Mouse (Mus musculus) kidney, embryonic 16.5 days (tissue): Measurements from ENCODE around the gene Eif4g3. TPM values are rescaled to one million over a fixed set of nuclear protein-coding genes. Genes with fewer than 3 reads are reported as not detected.

Experiments used
- ATAC-seq: fragments of 200-750 bp; cut with Nextera tagmentation; 2 replicates; pipeline ENCODE4 v1.8.0; 2017; ENCODE audit warnings: moderate TSS enrichment; ENCODE audit not compliant: low FRiP score, low TSS enrichment
- H3K27ac ChIP-seq: fragments of 300-500 bp; sonication (generic); 2 replicates; pipeline ENCODE4 v1.5.1; 2014; ENCODE audit warnings: low read length
- H3K27me3 ChIP-seq: fragments of 300-500 bp; sonication (generic); 2 replicates; pipeline ENCODE4 v1.6.1; 2014; ENCODE audit warnings: low read length, control low read depth, mixed read lengths; ENCODE audit not compliant: insufficient read depth
- H3K36me3 ChIP-seq: fragments of 300-500 bp; sonication (generic); 2 replicates; pipeline ENCODE4 v1.6.1; 2014; ENCODE audit warnings: low read length, control low read depth, mixed read lengths; ENCODE audit not compliant: insufficient read depth
- H3K4me1 ChIP-seq: fragments of 300-500 bp; sonication (generic); 2 replicates; pipeline ENCODE4 v1.6.1; 2014; ENCODE audit warnings: low read length, control low read depth, mixed read lengths; ENCODE audit not compliant: insufficient read depth
- H3K4me2 ChIP-seq: fragments of 300-500 bp; sonication (generic); replicated peaks from 2 replicates; pipeline ENCODE4 v1.6.1; 2014; ENCODE audit warnings: low read depth, low read length
- H3K4me3 ChIP-seq: fragments of 300-500 bp; sonication (generic); 2 replicates; pipeline ENCODE4 v1.5.1; 2014; ENCODE audit warnings: mild to moderate bottlenecking, low read length
- H3K9ac ChIP-seq: fragments of 300-500 bp; sonication (generic); replicated peaks from 2 replicates; pipeline ENCODE4 v1.6.1; 2014; ENCODE audit warnings: low read length
- H3K9me3 ChIP-seq: fragments of 300-500 bp; sonication (generic); 2 replicates; pipeline ENCODE4 v1.6.1; 2016; ENCODE audit warnings: low read length, control low read depth
- WGBS: fragments of 180-500 bp; shearing (Covaris S2); extraction: QIAGEN DNeasy Blood & Tissue Kit; methylation state at CpG from one replicate; pipeline ENCODE4 v1.1.7; 2014; 5-methylcytosine and 5-hydroxymethylcytosine counted together
- polyA plus RNA-seq: library from polyadenylated mRNA; unstranded; fragments of >200 nt; fragmentation: Nextera tagmentation; extraction: Ambion mirVana; gene quantifications from 2 replicates; pipeline ENCODE4 v1.2.1, GENCODE M21; 2015

Eif4g3 gene
- polyA plus RNA-seq, 1 experiment from 2014 or later: 32.9 TPM

GRCm38 (mm10) chr4:138127371-138127770 is 134.5 kb downstream of the Eif4g3 start:
- no peak for ATAC-seq
- peaks cover 15% of the 10 kb centered on the region for H3K4me1 ChIP-seq
- WGBS: 92% methylated on average over 5 of the region's 5 CpGs
- H3K27me3 ChIP-seq: no peaks in the 10 kb centered on the region
- peaks cover 25% of the 10 kb centered on the region for H3K36me3 ChIP-seq
- H3K9me3 ChIP-seq: no peaks in the 10 kb centered on the region
- H3K4me3 ChIP-seq: no peak overlapping the region
- H3K27ac ChIP-seq: no peak overlapping the region
- H3K4me2 ChIP-seq: no peak overlapping the region
- H3K9ac ChIP-seq: no peak overlapping the region

GRCm38 (mm10) chr4:138127781-138128180 is 135.0 kb downstream of the Eif4g3 start:
- no peak overlapping the region for H3K9ac ChIP-seq

GRCm38 (mm10) chr4:138130149-138130548 is 137.3 kb downstream of the Eif4g3 start:
- Histone ChIP-seq H3K27ac (no peak overlapping the region), H3K9me3 (no peaks in the 10 kb centered on the region), H3K4me3 (no peak overlapping the region), H3K27me3 (no peaks in the 10 kb centered on the region), H3K4me1 (peaks cover 15% of the 10 kb centered on the region), H3K9ac (no peak overlapping the region), H3K4me2 (no peak overlapping the region), H3K36me3 (peaks cover 29% of the 10 kb centered on the region)
- ATAC-seq: no peak
- WGBS: 51% methylated on average over 2 of the region's 2 CpGs

More at GRCm38 (mm10) chr4:138127781-138128180, 135.0 kb downstream of the Eif4g3 start:
- peaks cover 15% of the 10 kb centered on the region for H3K4me1 ChIP-seq
- no peak overlapping the region for H3K4me2 ChIP-seq
- no peaks in the 10 kb centered on the region for H3K27me3 ChIP-seq
- 88% methylated on average over 7 of the region's 7 CpGs for WGBS
- no peaks in the 10 kb centered on the region for H3K9me3 ChIP-seq
- peaks cover 25% of the 10 kb centered on the region for H3K36me3 ChIP-seq
- no peak for ATAC-seq
- no peak overlapping the region for H3K27ac ChIP-seq
- no peak overlapping the region for H3K4me3 ChIP-seq

GRCm38 (mm10) chr4:138131226-138131625 is 138.4 kb downstream of the Eif4g3 start:
- no peaks in the 10 kb centered on the region for H3K9me3 ChIP-seq
- peaks cover 22% of the 10 kb centered on the region for H3K36me3 ChIP-seq
- H3K4me3 ChIP-seq: no peak overlapping the region
- WGBS: 25% methylated on average over 9 of the region's 9 CpGs
- H3K4me2 ChIP-seq: no peak overlapping the region
- H3K9ac ChIP-seq: no peak overlapping the region
- H3K4me1 ChIP-seq: peaks cover 15% of the 10 kb centered on the region
- peak overlapping the region; percentile 48; the same call in 1 of the 2 replicates for H3K27ac ChIP-seq
- H3K27me3 ChIP-seq: no peaks in the 10 kb centered on the region
- peak; percentile 86 for ATAC-seq

GRCm38 (mm10) chr4:138131716-138132115 is 138.9 kb downstream of the Eif4g3 start:
- 67% methylated on average over 3 of the region's 3 CpGs for WGBS
- H3K9ac ChIP-seq: no peak overlapping the region
- no peak overlapping the region for H3K4me3 ChIP-seq
- H3K9me3 ChIP-seq: no peaks in the 10 kb centered on the region
- H3K36me3 ChIP-seq: peaks cover 17% of the 10 kb centered on the region
- no peak overlapping the region for H3K4me2 ChIP-seq
- no peaks in the 10 kb centered on the region for H3K27me3 ChIP-seq
- peak overlapping the region; percentile 48; the same call in 1 of the 2 replicates for H3K27ac ChIP-seq
- no peak for ATAC-seq
- H3K4me1 ChIP-seq: peaks cover 15% of the 10 kb centered on the region

DNA sequence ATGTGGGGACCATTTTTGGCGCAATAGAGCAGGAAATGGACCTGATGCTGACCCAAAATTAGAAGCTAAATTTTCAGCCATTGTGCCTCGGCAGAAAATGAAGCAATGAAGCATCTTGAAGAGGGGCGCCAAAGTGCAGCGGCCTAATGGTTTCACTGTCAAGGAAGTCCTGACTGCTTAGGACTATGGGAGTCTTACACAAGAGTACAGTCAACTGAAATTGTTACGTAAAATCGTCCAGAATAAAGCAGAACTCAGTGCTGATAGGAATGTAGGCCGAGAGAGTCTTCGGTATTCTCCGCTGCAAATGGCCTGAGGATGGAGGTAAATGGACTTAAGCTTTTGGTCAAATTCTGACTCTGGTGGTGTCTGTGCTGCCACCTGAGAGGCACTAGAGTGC is 140.5 kb downstream of the Eif4g3 start:
- WGBS: 92% methylated on average over 9 of the region's 9 CpGs
- Histone ChIP-seq H3K36me3 (0 out of 2 replicates have a peak, but pooled peaks cover 6% of the 10 kb centered on the region), H3K27me3 (no peaks in the 10 kb centered on the region), H3K4me1 (peaks cover 15% of the 10 kb centered on the region), H3K27ac (no peak overlapping the region), H3K9me3 (no peaks in the 10 kb centered on the region), H3K4me2 (no peak overlapping the region), H3K4me3 (no peak overlapping the region), H3K9ac (no peak overlapping the region)
- ATAC-seq: no peak

DNA sequence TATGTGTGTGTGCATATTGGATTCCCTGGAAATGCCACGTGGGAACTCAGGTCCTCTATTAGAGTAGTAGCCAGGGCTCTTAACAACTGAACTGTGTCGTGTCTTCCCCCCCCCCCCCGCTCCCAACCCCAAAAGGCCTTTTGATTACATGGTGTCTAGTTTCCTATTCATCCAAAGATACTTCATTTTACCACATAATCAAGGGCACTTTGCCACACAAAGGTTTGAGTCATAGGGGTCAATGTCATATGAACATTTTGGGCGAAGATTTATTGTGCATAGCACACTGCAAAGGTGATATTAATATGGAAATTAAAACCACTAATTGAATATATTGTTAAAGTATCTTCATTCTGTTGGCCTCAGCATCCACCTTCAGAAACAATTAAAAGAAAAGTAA is 144.5 kb downstream of the Eif4g3 start:
- H3K9ac ChIP-seq: no peak overlapping the region
- H3K36me3 ChIP-seq: 0 out of 2 replicates have a peak, but pooled peaks cover 5% of the 10 kb centered on the region
- no peak overlapping the region for H3K4me3 ChIP-seq
- H3K9me3 ChIP-seq: no peaks in the 10 kb centered on the region
- 47% methylated on average over 4 of the region's 4 CpGs for WGBS
- no peak overlapping the region for H3K27ac ChIP-seq
- H3K27me3 ChIP-seq: no peaks in the 10 kb centered on the region
- ATAC-seq: no peak
- no peaks in the 10 kb centered on the region; the same call in 1 of the 2 replicates for H3K4me1 ChIP-seq
- H3K4me2 ChIP-seq: no peak overlapping the region

- Histone ChIP-seq H3K4me1 (no peaks in the 10 kb centered on the region; the same call in 1 of the 2 replicates), H3K9me3 (no peaks in the 10 kb centered on the region), H3K9ac (no peak overlapping the region), H3K27ac (no peak overlapping the region), H3K36me3 (0 out of 2 replicates have a peak, but pooled peaks cover 4% of the 10 kb centered on the region), H3K4me2 (no peak overlapping the region), H3K4me3 (no peak overlapping the region), H3K27me3 (no peaks in the 10 kb centered on the region)
- 87% methylated on average over 17 of the region's 17 CpGs for WGBS
- ATAC-seq: no peak
Observed at GRCm38 (mm10) chr4:138137804-138138203, 145.0 kb downstream of the Eif4g3 start.

DNA sequence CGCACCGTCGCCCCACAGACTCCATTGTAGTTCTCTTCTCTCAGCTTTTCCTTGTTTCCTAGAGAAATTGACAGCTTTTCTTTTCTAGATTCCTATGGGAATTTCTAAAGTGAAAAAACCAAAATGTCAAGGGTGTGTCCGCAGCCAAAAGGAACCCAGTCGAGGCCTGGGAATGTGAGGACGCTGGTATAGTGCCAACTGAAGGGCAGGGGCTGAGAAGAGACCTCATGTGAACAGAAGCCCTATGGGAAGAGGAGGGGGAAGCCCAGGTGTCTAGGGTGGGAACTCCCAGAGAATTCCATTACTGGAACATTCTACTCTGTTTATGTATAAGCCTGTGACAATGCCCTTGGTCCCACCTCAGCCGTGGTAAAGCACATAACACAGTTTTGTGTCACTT is 145.4 kb downstream of the Eif4g3 start:
- Histone ChIP-seq H3K9ac (no peak overlapping the region), H3K4me2 (no peak overlapping the region), H3K27ac (no peak overlapping the region), H3K4me3 (no peak overlapping the region), H3K27me3 (no peaks in the 10 kb centered on the region), H3K9me3 (no peaks in the 10 kb centered on the region), H3K36me3 (0 out of 2 replicates have a peak, but pooled peaks cover 4% of the 10 kb centered on the region), H3K4me1 (no peaks in the 10 kb centered on the region; the same call in 1 of the 2 replicates)
- 87% methylated on average over 7 of the region's 7 CpGs for WGBS
- no peak for ATAC-seq

DNA sequence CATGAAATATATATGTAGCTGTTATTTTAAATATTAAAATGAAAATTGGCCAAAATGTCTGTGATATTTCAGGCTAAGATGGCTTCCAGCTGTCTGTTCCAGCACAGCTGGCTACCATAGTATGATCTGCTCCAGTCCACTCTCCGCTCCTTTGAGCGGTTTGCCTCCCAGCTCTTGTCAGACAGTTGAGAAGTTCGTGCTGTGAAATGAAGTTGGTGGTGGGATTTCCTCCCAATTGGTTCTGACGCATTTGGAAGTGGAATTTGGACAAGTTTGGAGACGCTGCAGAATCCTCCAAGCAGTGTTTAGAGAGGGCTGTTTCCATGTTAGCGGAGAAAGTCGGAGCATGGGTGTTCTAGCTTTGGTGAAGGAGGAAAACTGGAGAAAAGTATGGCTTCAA is 148.5 kb downstream of the Eif4g3 start:
- 79% methylated on average over 7 of the region's 7 CpGs for WGBS
- Histone ChIP-seq H3K36me3 (no peaks in the 10 kb centered on the region), H3K27me3 (no peaks in the 10 kb centered on the region), H3K4me3 (no peak overlapping the region), H3K9me3 (no peaks in the 10 kb centered on the region), H3K9ac (no peak overlapping the region), H3K27ac (peak overlapping the region; percentile 67), H3K4me2 (no peak overlapping the region), H3K4me1 (no peaks in the 10 kb centered on the region; the same call in 1 of the 2 replicates)
- peak; percentile 75; the same call in 1 of the 2 replicates for ATAC-seq
